Mouse (Mus musculus): ENCODE data around the gene Fkbp6. TPM values are rescaled to one million over a fixed set of nuclear protein-coding genes. Genes with fewer than 3 reads are reported as not detected.

Fkbp6 gene
- total RNA-seq, 2 experiments from 2014 or later: not detected

DNA sequence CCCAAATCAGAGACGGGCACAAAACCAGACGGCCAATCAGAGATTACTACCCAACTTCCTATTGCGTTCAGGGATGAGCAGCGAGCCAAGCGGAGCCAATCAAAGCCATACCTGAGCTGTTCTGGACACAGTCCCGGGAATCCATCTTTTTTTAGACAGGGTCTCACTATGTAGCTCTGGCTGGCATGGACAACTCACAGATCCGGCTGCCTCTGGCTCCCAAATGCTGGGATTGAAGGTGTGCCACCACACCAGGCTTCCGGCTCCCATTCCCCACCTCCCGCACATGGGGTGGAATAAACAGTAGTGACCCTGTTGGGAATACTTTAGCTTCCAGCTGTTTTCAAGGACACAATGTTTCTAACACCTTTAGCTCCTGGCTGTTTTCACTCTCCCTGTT is 69.6 kb downstream of the Fkbp6 start:
- no peak for ATAC-seq (ENCODE audit: poor library complexity, severe bottlenecking)

DNA sequence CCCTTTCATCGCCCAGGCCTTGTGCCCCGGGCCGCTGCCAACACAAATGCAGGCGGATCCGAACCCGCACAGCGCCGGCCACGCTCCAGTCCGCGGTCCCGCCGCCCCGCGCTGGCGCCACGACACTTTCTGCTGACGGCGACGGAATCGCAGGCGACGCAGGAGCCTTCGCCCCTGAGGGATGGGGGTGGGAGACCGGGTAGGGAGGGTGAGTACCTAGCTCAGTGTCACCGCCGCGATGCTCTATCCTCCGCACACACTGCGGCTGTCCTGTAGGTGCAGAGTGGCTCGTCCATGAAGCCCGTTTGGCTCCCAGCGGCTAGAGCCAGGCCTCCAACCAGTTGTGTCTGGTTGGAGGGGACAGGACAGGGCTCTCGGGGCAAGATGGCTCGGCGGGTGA is 73.2 kb downstream of the Fkbp6 start:
- ATAC-seq (ENCODE audit: poor library complexity, severe bottlenecking): no peak

DNA sequence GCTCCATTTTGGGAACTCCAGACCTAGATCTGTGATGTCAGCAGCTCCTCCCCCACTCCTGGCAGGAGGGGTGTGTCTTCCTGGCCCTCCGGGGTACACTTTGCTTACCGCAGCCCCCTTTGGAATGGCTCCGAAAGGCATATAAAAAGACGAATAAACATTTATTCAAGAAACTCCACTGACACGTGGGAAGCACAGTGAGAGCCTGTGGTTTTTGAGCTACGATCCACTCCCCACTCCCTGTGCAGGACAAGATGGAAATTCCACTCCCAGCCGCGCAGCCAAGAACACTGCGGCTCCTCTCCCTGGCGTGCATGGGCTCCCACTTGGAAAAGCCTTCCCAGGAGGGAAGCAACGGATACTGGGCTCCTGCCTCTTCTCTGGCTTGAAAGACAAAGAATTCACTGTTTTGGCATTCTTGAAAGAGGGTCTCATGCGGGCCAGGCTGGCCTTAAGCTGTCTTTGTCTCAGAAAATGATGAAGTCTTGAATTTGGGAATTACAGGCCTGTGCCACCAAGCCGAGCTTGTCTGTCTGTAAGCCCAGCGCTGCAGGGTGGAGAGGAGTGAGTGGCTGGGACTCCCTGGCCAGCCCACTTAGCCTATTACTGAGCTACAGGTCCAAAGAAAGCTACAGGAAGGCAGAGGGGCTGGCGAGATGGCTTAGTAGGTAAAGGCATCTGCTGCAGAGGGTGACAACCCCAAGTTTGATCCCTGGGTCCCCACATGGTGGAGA is 75.0 kb downstream of the Fkbp6 start:
- no peak for ATAC-seq (ENCODE audit: poor library complexity, severe bottlenecking)

DNA sequence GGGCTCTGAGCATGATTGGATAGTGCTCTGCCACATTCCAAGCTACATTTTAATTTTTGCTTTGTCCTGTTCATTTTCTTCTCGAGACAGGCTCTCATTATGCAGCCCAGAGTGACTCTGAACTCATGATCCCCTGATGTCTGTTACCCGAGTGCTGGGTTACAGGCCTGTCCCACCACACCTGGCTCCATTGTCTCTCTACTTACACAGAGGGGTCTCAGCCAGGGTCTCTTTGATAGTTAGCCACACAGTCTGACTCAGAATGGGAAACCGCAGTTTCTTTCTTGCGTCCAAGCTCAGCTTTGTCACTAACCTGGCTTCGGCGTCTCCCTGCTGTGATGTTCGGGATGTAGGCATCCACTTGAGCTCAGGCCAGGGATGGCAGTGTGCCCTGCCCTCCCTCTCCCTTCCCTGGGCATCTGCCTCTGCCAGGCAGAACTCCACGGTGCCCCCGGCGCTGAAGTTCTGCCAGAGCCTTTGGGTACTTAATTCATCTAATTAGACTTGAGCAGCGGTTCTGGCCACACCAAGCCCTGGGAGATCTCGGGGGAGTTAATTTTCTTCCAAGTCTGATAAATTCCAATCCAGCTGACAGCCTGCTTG is 78.2 kb downstream of the Fkbp6 start:
- no peak for ATAC-seq (ENCODE audit: poor library complexity, severe bottlenecking)

DNA sequence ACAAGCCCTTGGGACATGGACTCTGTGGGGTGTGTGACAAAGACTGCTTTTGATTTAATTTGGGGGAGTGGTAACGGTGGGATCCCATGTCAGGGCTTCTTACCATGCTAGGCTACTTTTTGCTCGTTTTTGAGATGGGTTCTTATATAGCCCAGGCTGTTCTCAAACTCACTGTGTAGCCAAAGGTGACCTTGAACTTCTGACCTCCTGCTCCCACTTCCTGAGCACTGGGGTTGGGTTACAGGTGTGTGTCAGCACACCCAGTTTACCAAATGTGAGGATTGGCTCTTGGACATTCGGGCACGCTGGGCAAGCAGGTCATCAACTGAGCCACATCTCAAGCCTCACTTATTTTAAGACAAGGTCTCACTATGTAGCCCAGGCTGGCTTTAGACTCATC is 79.5 kb downstream of the Fkbp6 start:
- ATAC-seq (ENCODE audit: poor library complexity, severe bottlenecking): no peak

DNA sequence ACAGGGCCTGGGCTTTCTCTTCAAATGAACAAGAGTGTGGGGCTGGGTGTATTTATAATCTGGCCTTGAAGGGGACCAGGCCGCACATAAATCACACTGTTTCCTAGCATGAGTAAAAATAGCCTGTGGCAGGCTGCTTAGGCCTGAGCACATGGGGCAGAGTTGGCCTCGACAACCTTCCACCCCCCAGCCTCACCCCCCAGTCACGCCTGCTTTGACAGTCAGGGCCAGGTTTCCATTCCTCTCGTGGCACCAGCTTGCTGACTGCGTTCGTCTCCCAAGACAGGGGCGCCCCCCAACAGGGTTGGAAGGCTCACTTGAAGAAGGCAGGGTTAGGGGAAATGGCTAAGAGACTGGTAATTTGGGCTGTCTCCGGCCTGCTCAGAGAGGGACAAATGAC is 80.4 kb downstream of the Fkbp6 start:
- no peak for ATAC-seq (ENCODE audit: poor library complexity, severe bottlenecking)

DNA sequence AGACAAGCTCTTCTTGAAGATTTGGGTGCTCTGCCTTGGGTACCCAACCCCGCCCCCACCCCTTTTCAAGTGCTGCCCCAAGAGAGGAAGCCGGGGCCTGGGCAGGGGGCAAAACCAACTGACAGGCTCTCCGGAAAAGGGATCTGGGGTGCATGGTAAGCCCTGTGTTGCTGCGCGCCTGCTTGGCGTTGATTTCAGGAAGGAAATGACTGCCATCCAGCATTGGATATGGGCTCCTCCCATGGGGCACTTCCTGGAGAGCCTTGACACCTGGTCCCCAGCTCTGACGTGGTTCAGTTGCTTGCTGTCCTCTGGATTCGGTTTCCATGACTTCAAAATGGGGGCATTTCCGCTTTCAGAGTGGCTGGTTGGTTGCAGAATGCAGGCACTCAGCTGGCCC is 85.3 kb downstream of the Fkbp6 start:
- peak; percentile 71 for ATAC-seq (ENCODE audit: poor library complexity, severe bottlenecking)

DNA sequence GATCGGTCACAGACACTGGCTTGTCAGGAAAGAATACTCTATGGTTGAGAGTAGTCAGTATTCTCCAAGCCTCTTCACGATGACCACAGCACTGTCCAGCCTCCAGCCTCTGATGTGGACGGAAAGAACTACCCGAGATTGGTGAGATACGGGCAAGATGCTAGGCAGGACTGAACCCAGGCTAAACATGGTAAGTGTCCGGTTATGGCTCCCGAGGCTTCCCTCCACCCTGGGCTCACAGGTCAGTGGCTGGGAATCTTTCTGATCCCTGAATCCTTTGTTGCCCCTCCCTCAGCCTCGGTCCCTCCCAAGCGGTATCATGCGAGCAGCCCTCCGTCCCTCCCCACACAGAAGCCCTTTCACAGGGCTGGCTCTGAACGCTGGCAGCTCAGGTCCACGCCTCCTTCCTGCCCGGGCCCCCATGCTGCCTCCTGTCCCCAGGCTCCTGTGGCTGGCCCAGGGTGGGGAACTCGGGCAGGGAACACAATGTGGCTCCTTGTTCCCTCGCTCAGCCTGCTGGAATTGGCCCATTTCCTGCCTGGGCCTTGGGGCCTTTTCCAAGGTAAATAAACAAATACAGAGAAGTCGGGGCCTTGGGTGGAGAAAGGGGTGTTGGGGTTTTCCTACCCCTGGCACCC is 85.9 kb downstream of the Fkbp6 start:
- peak; percentile 24; the same call in 1 of the 2 replicates for ATAC-seq (ENCODE audit: poor library complexity, severe bottlenecking)

DNA sequence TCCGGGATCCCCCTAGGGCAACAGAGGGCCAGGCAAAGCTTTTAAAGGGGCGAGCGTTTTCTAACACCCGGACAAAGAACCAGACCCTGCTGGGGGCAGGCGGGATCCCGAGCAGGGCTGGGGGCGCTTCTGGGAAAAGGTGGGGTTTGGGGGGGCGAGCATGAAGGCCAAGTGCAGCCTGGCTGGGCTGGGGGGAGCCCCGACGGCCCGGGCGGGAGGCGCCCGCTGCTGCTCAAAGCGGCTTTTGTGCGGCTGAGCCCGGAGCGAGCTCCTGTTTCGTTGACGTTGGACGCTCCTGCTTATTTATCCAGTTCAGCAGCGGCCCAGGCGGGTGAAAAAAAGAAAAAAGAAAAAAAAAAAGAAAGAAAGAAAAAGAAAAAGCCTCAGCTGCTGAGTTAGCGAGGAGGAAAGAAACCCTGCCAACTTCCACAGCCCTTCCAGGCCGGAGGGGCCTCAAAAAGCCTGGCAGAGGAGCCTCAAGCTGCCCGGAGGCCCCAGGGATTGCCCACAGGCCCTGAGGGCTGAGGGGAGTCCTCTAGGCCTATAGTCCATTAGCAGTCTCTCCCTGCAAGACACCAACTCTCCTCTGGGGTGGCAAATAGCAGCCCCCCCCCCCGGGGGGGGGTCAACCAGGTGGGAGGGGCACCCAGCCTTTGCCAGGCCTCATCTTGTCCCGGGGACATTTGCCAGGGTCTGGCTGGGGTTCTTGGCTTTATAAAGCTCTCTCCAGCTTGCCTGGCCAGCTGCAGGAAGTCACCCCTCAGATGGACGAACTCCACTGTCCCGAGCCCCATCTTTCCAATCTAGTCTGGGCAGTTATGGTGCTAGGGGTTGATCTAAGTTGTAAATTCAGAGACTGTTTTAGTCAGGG is 91.3 kb downstream of the Fkbp6 start:
- ATAC-seq (ENCODE audit: poor library complexity, severe bottlenecking): no peak

DNA sequence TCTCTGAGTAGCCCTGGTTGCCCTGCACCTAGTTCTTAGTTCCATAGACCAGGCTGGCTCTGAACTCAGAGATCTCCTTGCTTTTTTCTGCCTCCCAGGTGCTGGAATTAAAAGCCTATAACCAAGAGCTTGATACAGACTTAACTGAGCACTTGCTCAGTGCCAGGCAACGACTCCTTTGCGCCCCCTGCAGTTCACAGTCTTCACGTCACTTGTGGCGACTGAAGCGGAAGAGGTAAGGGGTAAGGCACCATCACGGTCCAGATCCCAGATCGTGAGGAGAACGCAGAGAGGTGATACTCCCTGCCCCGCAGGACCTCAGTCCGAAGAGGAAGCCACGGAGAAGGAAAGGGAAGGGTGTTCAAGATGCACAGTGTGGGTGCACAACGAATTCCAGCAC is 92.3 kb downstream of the Fkbp6 start:
- ATAC-seq (ENCODE audit: poor library complexity, severe bottlenecking): no peak

DNA sequence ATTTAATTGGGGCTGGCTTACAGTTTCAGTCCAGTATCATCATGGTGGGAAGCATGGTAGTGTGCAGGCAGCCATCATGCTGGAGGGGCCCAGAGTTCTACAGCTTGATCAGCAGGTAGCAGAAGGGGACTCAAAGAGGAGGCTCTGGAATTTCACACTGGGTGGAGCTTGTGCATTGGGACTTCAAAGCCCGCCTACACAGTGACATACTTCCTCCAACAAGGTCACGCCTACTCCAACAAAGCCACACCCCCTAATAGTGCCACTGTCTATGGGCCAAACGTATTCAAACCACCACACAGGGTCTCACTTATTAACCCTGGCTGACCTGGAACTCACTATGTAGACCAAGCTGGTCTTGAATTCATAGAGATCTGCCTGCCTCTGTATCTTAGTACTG is 93.7 kb downstream of the Fkbp6 start:
- ATAC-seq (ENCODE audit: poor library complexity, severe bottlenecking): no peak

DNA sequence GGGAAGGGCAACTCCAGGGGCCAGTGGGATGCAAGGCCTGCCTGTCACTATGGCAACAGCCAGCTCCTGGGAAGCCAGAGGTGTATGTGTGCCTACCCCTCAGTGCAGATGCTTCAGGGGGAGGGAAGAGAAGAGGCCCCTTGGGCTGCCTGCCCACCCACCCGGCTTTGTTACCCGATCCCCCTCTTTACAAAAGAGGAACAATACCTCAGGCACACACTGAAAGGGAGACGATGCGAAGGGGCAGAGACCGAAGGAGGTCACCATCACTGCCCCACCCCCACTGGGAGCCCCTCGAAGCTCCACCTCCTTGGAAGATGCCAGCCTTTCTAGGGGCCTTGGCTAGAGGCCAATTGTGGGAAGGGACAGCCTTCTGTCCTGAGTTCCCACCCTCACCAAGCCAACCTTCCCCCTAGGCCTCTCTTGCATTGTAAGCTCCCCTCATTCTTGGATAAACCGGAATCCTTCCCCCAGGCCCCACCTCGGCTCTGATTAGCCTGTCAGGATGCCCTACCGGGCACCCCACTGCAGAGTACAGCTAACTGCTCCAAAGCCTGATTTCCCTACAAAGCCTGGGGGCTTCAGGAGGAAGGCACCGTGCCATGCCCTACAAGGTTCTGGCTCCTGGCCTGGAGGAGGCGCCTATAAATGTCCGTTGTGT is 96.0 kb downstream of the Fkbp6 start:
- no peak for ATAC-seq (ENCODE audit: poor library complexity, severe bottlenecking)

DNA sequence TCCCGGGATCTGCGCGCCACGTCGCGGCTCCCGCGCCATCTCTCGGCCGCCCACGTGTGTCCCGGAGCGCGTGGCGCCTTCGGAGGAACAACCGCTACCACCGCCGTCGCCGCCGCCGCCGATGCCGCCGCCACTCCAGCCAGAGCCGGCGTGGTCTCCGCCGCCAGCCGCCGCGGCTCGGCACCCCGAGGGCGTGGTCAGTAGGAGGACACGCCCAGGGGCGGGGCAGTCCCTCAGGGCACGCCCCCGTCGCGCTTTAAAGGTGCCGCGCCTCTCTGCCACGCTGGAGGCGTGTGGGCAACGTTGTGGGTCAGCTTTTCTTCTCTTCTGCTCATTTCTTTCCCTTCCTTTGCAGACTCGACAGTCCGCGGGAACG is 98.8 kb downstream of the Fkbp6 start, which contains the start of gene Fzd9:
Gene Fzd9 (minus strand): TSS at position 152 of the 376 bp plus-strand sequence.
- ATAC-seq (ENCODE audit: poor library complexity, severe bottlenecking): peak; percentile 89

DNA sequence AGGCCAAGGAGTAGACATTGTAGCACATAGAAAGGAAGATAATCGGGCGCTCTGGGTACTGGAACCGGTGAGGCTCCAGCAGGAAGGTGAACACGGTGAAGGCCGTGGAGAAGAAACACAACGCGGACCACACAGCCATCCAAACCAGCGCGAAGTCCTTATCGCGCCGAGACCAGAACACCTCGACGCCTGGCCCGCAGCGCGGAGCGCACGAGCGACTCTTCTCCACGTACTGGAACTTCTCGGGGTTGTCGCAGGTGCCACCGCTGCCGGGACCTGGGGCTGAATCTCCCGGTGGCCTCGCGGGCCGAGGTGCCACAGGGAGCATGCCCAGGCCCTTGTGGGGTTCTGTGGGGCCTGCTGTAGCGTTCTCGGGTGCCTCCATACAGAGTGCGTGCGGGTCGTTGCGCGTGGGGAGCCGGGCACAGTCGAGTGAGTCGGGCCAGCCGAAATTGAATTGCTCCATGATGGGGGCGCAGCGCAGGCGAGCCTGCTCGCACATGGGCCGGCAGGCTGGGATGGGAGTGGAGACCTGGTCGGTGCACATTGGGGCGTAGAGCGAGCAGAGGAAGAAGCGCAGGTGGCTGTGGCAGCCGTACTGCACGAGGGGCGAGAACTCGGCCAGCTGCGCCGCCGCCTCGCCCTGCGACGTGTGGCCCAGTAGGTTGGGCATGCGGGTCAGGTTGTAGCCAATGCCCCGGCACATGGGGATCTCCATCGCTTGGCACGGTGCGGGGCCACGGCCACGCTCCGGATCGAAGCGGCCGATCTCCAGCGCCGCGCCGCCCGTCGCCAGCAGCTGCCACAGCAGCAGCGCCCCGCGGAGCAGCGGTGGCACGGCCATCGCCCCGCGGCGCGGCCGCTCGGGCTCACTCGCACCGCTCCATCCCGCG is 99.4 kb downstream of the Fkbp6 start:
- ATAC-seq (ENCODE audit: poor library complexity, severe bottlenecking): no peak

DNA sequence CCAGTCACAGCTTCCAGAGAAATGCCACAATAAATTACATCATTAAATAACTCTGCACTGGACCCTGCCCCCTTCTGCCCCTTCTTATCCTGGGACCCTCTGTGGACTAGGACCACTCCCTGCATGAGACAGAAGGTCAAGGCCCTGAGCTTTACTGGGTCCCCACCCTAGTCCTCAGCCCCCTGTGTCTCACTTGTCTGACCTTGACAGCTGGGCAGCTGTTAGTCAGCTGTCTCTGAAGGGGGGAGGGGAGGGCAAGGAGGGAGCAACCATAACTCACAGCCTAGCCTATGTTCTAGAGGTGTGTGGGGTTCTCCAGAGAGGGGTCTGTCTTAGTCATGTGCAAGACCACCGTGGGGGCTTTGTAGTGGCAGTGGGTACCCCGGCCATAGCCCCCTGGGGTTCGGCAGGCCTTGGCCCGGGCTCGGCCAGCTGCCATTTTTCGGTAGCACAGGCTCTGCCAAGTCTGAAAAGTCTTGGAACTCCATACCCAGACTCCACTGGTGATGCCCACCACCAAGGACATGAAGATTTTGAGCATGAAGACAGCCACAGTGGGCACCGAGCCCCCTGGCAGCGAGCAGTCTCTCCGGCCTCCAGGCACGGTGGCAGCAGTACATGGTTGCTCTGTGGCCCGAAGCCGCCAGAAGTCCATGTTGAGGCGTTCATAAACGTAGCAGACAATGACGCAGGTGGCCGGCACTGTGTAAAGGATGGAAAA is 100.7 kb downstream of the Fkbp6 start:
- ATAC-seq (ENCODE audit: poor library complexity, severe bottlenecking): no peak

DNA sequence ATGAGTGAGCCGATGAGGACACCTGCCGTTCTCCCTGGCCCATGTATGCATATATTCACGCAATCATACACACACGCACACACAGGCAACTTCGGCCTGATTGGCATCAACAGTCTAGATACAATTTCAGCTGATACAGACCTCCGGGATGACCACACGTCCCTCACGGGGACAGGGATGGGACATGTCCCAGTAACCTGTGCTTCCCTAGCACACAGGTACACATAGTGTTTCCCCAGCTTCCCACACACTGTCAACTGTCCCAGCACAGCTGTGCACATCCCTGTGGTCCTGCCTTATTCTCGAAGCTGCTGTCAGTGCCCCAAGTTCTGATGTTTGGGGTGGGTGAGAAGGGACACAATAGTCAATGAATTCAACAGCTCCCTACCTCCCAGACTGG is 102.5 kb downstream of the Fkbp6 start:
- no peak for ATAC-seq (ENCODE audit: poor library complexity, severe bottlenecking)

DNA sequence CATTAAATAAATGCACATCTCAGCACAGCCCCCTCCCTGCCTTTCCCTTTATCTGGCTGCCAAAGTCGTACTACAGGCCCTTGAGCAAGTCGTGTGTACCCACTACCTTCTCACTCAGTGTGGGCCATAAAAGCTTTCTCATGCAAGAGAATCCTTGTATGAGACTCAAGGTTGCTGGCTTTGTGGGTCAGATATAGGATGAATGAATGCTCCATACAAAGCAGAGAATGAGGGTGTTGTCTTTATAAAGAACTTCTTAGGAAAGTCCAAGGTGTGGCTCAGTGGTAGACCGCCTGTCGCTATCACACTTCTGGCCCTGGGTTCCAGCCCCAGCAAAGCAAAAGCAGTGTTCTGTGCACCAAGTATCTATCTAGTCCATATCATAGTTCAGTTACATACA is 103.3 kb downstream of the Fkbp6 start:
- no peak for ATAC-seq (ENCODE audit: poor library complexity, severe bottlenecking)

DNA sequence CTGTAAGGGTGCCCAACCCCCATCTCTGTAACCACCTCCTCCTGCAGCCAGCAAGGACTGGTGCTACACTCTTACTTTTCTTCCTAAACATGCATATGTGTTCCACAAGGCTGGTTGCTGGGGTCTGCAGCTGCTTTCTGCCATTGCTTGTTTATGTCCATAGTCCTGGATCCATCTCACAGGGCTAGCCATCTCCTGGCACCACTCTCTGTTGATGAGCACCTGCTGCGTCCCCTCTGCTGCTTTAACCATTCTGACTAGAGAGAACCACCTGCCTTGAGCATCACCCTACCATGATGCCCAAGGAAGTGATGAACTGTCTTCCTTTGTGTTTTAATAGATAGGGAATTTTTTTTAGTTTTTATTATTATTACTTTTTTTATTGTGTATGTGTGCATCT is 106.7 kb downstream of the Fkbp6 start:
- ATAC-seq (ENCODE audit: poor library complexity, severe bottlenecking): no peak

DNA sequence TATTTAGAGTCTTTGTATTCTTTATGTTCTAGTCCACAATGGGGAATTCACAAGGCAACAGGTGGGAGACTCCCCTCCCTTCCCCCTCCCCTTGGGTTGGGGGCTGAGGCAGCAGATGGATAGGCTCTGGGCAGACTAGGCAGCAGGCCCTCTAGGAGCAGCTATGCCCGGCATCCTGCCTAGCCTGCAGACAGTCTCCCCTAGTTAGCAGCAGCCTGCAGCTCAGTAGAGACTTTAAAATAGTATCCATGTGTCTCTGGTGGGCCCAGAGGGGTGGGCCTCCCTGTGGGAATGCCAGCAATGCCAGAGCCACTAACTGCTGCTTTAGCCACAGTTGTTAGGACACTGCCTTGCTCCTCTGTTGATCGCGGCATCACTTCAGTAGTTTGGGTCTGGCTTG is 107.2 kb downstream of the Fkbp6 start:
- no peak for ATAC-seq (ENCODE audit: poor library complexity, severe bottlenecking)

Data from megakaryocyte, adult 5-6 weeks (primary cell).